Mouse (Mus musculus) forebrain, embryonic 14.5 days (tissue): ENCODE data around the gene Psg16. TPM values are rescaled to one million over a fixed set of nuclear protein-coding genes. Genes with fewer than 3 reads are reported as not detected.

Experiments used
- ATAC-seq: fragments of 200-750 bp; cut with Nextera tagmentation; 2 replicates; pipeline ENCODE4 v1.8.0; 2017; ENCODE audit warnings: mild to moderate bottlenecking, moderate library complexity
- DNase-seq: peaks from one replicate; pipeline ENCODE4 v3.0.0-alpha.2; 2015; ENCODE audit warnings: low spot score
- H3K27ac ChIP-seq: fragments of 300-500 bp; sonication (generic); 2 replicates; pipeline ENCODE4 v1.5.1; 2014; ENCODE audit warnings: low read depth, mild to moderate bottlenecking, control low read depth, low read length, moderate library complexity
- H3K27me3 ChIP-seq: fragments of 300-500 bp; sonication (generic); replicated peaks from 2 replicates; pipeline ENCODE4 v1.6.1; 2014; ENCODE audit warnings: low read length, control low read depth, mixed read lengths; ENCODE audit not compliant: control insufficient read depth, insufficient read depth
- H3K36me3 ChIP-seq: fragments of 300-500 bp; sonication (generic); 2 replicates; pipeline ENCODE4 v1.6.1; 2014; ENCODE audit warnings: low read length, control low read depth; ENCODE audit not compliant: control insufficient read depth, insufficient read depth
- H3K4me1 ChIP-seq: fragments of 300-500 bp; sonication (generic); 2 replicates; pipeline ENCODE4 v1.6.1; 2014; ENCODE audit warnings: antibody characterized with exemption, low read length, control low read depth; ENCODE audit not compliant: control insufficient read depth, insufficient read depth
- H3K4me2 ChIP-seq: fragments of 300-500 bp; sonication (generic); 2 replicates; pipeline ENCODE4 v1.6.1; 2014; ENCODE audit warnings: mild to moderate bottlenecking, control low read depth, low read length
- H3K4me3 ChIP-seq: fragments of 300-500 bp; sonication (generic); 2 replicates; pipeline ENCODE4 v1.5.1; 2014; ENCODE audit warnings: low read depth, low read length, control low read depth
- H3K9ac ChIP-seq: fragments of 300-500 bp; sonication (generic); 2 replicates; pipeline ENCODE4 v1.6.1; 2014; ENCODE audit warnings: mild to moderate bottlenecking, low read length, control low read depth, moderate library complexity
- H3K9me3 ChIP-seq: fragments of 300-500 bp; sonication (generic); replicated peaks from 2 replicates; pipeline ENCODE4 v1.6.1; 2016; ENCODE audit warnings: low read length, control low read depth, mixed read lengths; ENCODE audit not compliant: control insufficient read depth
- WGBS: fragments of 180-500 bp; shearing (Covaris S2); extraction: QIAGEN DNeasy Blood & Tissue Kit; methylation state at CpG from one replicate; pipeline ENCODE4 v1.1.7; 2014; 5-methylcytosine and 5-hydroxymethylcytosine counted together
- polyA plus RNA-seq: library from polyadenylated mRNA; unstranded; fragments of >200 nt; fragmentation: Nextera tagmentation; extraction: Ambion mirVana; gene quantifications from 2 replicates; pipeline ENCODE4 v1.2.1, GENCODE M21; 2014

The Psg16 gene
- polyA plus RNA-seq, 1 experiment from 2014 or later = 1.6 TPM

DNA sequence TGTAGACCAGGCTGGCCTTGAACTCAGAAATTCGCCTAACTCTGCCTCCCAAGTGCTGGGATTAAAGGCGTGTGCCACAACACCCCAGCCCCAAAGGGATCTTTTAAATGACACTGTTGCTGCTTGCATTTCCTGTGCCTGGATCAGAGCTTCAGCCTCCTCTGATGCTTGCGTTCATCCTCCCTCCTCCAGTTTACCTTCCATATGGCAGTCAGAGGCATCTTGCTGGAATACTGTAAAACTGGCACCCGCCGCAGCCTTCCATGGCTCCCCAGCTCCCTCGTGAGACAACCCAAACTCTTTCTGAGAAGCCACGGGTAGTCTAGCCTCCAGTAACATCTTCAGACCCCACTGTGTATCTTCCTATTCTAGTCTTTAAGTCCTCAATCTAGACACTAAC lies 44.9 kb upstream of the Psg16 start:
- Histone ChIP-seq H3K27me3 (no peaks in the 10 kb centered on the region), H3K9ac (no peak overlapping the region), H3K27ac (no peak overlapping the region), H3K4me2 (no peak overlapping the region), H3K9me3 (no peaks in the 10 kb centered on the region), H3K36me3 (peaks cover 9% of the 10 kb centered on the region; the same call in 1 of the 2 replicates), H3K4me1 (peaks cover 13% of the 10 kb centered on the region), H3K4me3 (no peak overlapping the region)
- WGBS = 77% methylated on average over 7 of the region's 7 CpGs
- no peak for ATAC-seq
- DNase-seq = no peak

DNA sequence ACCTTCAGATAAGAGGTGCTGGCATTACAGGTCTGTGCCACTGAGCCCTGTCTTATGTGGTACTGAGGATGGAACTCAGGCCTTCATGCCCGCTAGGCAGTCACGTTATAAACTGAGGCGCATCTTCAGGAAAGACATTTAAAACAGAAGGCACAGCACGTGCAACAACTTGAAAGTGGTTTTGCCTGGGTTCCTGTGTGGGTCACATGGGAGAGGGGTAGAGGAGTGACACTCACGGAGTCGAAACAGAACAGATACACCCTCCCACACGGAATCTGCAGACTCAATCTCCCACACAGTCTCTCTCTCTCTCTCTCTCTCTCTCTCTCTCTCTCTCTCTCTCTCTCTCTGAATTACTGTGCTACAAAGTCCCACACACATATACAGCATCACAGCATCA lies 43.6 kb upstream of the Psg16 start:
- WGBS = 82% methylated on average over 7 of the region's 7 CpGs
- Histone ChIP-seq H3K4me3 (no peak overlapping the region), H3K27ac (no peak overlapping the region), H3K36me3 (peaks cover 5% of the 10 kb centered on the region; the same call in 1 of the 2 replicates), H3K4me2 (no peak overlapping the region), H3K9ac (no peak overlapping the region), H3K27me3 (no peaks in the 10 kb centered on the region), H3K4me1 (peaks cover 13% of the 10 kb centered on the region), H3K9me3 (no peaks in the 10 kb centered on the region)
- ATAC-seq (no peak), DNase-seq (no peak)

DNA sequence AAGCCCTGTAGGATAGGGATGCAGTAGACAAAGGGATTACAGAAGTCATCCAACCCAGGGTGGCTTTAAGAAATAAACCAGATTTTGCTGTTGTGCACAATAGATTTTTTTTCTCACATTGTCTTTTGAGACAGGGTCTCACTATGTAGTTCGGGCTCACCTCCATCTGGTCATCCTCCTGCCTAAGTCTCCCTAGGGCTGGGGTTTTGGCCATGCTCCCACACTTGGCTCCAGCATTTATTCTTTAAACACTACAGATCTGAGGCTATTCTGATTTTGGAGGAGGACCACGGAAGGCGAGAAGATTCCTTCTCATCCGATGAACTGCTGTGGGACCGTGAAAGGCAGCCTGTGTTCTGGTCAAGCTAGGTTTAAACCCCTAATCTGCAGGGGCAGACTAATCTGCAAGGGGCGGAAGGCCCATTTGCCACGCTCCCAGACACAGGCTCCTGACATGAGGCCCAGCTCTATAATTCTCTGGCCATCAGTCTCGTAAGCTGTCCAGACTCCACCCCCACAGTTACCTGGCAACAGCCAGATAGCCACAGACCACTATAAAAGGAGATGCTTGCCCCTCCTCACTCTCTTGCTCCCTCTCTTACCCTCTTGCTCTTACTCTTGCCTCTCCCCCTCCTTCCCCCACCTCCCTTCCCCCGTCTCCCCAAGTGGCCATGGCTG lies 35.7 kb upstream of the Psg16 start:
- DNase-seq = no peak
- H3K4me2 ChIP-seq = no peak overlapping the region
- H3K27ac ChIP-seq = no peak overlapping the region
- H3K9ac ChIP-seq = no peak overlapping the region
- ATAC-seq = no peak
- WGBS = 49% methylated on average over 9 of the region's 9 CpGs
- H3K4me1 ChIP-seq = no peaks in the 10 kb centered on the region
- H3K36me3 ChIP-seq = peaks cover 6% of the 10 kb centered on the region
- no peaks in the 10 kb centered on the region for H3K27me3 ChIP-seq
- no peaks in the 10 kb centered on the region for H3K9me3 ChIP-seq
- no peak overlapping the region for H3K4me3 ChIP-seq

DNA sequence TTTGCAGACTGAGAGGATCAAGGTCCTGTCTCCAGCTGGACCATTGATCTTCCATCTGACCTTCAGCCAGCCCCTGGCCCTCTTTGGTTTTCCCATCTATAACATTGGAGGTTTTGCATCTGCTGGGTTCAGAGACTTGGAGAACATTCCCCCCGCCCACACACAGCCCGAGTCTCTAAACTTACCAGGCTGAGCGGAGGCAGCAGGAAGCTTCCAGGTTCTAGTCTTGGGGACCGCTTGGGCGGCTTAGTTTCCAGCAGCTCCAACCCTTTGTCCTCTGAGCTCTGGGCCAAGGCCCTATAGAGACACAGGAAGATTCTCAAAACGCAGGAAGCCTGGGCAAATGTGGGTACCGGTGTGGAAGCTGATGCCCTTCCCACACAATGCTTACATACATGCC lies 34.5 kb upstream of the Psg16 start:
- 95% methylated on average over 7 of the region's 7 CpGs for WGBS
- H3K4me1 ChIP-seq = no peaks in the 10 kb centered on the region
- no peak overlapping the region for H3K9ac ChIP-seq
- DNase-seq (no peak), ATAC-seq (no peak)
- H3K4me3 ChIP-seq = no peak overlapping the region
- no peaks in the 10 kb centered on the region for H3K9me3 ChIP-seq
- H3K27me3 ChIP-seq = no peaks in the 10 kb centered on the region
- no peak overlapping the region for H3K4me2 ChIP-seq
- peaks cover 6% of the 10 kb centered on the region for H3K36me3 ChIP-seq
- no peak overlapping the region for H3K27ac ChIP-seq

DNA sequence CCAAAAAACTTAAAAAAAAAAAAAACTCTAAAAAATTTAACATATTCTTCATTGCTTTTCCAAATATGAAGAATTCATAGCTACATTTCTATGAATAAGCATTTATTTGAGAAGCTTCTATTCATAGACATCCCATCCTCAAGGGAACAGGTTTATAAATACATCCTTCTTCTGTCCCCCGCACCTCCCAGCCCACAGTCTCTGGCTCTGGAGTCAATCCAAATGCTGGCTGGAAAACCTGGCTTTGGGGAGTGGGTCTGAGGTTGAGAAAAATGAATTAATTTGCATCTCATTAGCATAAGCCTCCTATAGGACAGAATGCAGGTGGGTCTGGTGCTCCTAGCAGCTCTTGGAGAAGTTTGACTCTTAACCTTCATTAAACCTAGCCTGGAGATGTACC lies 28.1 kb upstream of the Psg16 start:
- ATAC-seq = no peak

DNA sequence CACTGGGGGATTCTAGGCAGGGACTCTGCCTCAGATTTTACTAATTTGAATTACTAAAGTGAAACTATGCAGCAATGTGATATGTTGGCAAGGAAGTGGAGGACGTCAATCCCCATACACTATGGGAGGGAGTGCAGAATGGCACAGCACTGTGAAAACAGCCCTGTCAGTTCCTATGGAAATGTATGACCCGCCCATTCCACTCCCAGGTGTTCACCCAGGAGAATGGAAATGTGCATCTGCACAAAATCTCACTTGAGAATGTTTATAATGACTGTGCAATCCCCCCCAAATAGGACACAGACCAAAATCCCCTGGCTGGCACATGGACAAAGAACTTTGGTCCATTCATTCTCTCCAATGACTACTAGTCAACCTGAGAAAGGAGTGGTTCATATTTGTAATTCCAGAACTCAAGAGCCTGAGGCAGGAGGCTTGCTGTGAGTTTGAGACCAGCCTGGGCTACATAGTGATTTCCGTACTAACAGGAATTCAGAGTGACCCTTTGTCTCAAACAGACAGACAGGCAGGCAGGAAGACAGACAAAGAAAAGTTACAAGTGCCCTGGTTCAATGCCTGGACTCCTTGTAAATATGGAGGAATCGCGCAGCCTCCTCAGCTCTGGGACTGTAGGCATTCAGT lies 26.7 kb upstream of the Psg16 start:
- no peak for ATAC-seq
- no peaks in the 10 kb centered on the region for H3K27me3 ChIP-seq
- WGBS = 86% methylated on average over 5 of the region's 5 CpGs
- 0 out of 2 replicates have a peak, but pooled peaks cover 3% of the 10 kb centered on the region for H3K36me3 ChIP-seq
- no peak overlapping the region for H3K9ac ChIP-seq
- no peak overlapping the region for H3K4me3 ChIP-seq
- no peak overlapping the region for H3K27ac ChIP-seq
- H3K4me2 ChIP-seq = no peak overlapping the region
- DNase-seq = no peak
- H3K9me3 ChIP-seq = no peaks in the 10 kb centered on the region
- no peaks in the 10 kb centered on the region for H3K4me1 ChIP-seq

More for the DNA sequence above, 28.1 kb upstream of the Psg16 start:
- H3K4me2 ChIP-seq = no peak overlapping the region
- H3K27me3 ChIP-seq = no peaks in the 10 kb centered on the region
- H3K27ac ChIP-seq = no peak overlapping the region
- no peak overlapping the region for H3K9ac ChIP-seq
- H3K36me3 ChIP-seq = 0 out of 2 replicates have a peak, but pooled peaks cover 3% of the 10 kb centered on the region
- no peaks in the 10 kb centered on the region for H3K4me1 ChIP-seq
- no peak overlapping the region for H3K4me3 ChIP-seq
- DNase-seq = no peak
- no peaks in the 10 kb centered on the region for H3K9me3 ChIP-seq
- 24% methylated on average over 1 of the region's 1 CpGs for WGBS

DNA sequence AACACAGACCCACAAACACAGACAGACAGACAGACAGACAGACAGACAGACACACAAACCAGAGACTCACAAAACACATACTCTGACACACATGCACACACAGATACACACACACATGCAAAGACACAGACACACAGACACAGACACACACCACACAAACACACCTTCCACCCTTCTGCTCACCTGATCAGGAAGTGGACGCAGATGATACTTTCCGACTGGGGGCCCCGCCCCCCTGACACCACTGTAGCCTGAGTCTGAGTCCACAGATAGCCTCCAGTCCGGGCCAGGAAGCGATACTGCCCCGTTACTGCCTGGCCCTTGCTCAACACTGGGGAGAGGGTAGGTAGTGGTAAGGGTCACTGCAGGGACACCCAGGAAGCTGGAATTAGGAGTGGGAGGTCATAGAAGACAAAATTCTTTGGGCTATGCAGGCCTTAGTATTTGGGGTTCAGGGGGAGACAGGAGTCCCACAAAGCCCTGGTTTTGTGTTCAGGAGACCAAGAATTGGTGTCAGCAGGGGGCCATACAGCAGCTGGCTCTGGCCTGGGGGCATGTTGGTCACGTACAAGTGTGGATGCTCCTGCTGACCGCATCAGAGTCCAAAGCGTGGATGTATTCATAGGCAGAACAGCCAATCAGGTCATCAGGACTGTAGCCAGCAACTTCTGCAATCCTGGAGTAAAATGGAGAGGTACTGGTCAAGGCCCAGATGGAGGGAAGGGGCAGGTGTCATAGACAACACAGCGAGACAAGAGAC lies 25.2 kb upstream of the Psg16 start:
- H3K4me2 ChIP-seq = no peak overlapping the region
- no peak for ATAC-seq
- no peak overlapping the region for H3K9ac ChIP-seq
- H3K4me3 ChIP-seq = no peak overlapping the region
- WGBS = 88% methylated on average over 10 of the region's 10 CpGs
- DNase-seq = no peak
- 0 out of 2 replicates have a peak, but pooled peaks cover 3% of the 10 kb centered on the region for H3K36me3 ChIP-seq
- H3K9me3 ChIP-seq = no peaks in the 10 kb centered on the region
- H3K4me1 ChIP-seq = no peaks in the 10 kb centered on the region
- H3K27ac ChIP-seq = no peak overlapping the region
- no peaks in the 10 kb centered on the region for H3K27me3 ChIP-seq

DNA sequence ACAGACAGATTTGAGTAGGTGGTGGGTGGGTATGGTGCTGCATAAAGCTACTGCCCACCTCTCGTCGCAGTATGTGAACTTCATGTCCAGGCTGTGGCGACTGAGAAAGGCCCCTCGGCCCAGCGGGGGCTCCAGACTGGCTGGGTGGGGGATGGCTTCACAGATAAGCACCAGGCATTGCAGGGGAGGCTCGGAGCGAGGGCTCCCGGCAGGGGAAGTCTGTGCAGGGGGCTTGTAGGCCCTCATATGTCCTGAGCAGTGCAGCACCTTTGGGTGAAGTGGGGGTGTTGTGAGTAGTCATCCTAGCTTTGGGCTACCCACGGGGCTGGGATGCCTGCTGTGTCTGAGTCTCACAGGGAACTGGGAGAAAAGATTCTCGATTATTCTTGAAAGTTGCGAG lies 23.3 kb upstream of the Psg16 start:
- Histone ChIP-seq H3K36me3 (0 out of 2 replicates have a peak, but pooled peaks cover 3% of the 10 kb centered on the region), H3K4me2 (no peak overlapping the region), H3K27me3 (no peaks in the 10 kb centered on the region), H3K4me3 (no peak overlapping the region), H3K27ac (no peak overlapping the region), H3K4me1 (no peaks in the 10 kb centered on the region), H3K9me3 (no peaks in the 10 kb centered on the region), H3K9ac (no peak overlapping the region)
- WGBS = 72% methylated on average over 11 of the region's 11 CpGs
- DNase-seq = no peak
- ATAC-seq = no peak
